Mouse (Mus musculus) limb, embryonic 12.5 days (tissue): ENCODE measurements around the gene Olfr524. TPM values are rescaled to one million over a fixed set of nuclear protein-coding genes. Genes with fewer than 3 reads are reported as not detected.

Source experiments
- ATAC-seq: fragments of 200-750 bp; cut with Nextera tagmentation; 2 replicates; pipeline ENCODE4 v1.8.0; 2017; ENCODE audit warnings: low read depth, moderate TSS enrichment; ENCODE audit not compliant: insufficient number of reproducible peaks, insufficient read depth, low FRiP score, low TSS enrichment
- H3K27ac ChIP-seq: fragments of 300-500 bp; sonication (generic); 2 replicates; pipeline ENCODE4 v1.5.1; 2016; ENCODE audit warnings: mild to moderate bottlenecking, moderate library complexity
- H3K27me3 ChIP-seq: fragments of 300-500 bp; sonication (generic); 2 replicates; pipeline ENCODE4 v1.6.1; 2016; ENCODE audit warnings: mild to moderate bottlenecking, moderate library complexity
- H3K36me3 ChIP-seq: fragments of 300-500 bp; sonication (generic); 2 replicates; pipeline ENCODE4 v1.6.1; 2016; ENCODE audit warnings: mild to moderate bottlenecking, moderate library complexity
- H3K4me1 ChIP-seq: fragments of 300-500 bp; sonication (generic); replicated peaks from 2 replicates; pipeline ENCODE4 v1.6.1; 2016
- H3K4me2 ChIP-seq: fragments of 300-500 bp; sonication (generic); 2 replicates; pipeline ENCODE4 v1.6.1; 2016; ENCODE audit warnings: mild to moderate bottlenecking, moderate library complexity
- H3K4me3 ChIP-seq: fragments of 300-500 bp; sonication (generic); replicated peaks from 2 replicates; pipeline ENCODE4 v1.5.1; 2016; ENCODE audit warnings: mild to moderate bottlenecking
- H3K9ac ChIP-seq: fragments of 300-500 bp; sonication (generic); replicated peaks from 2 replicates; pipeline ENCODE4 v1.6.1; 2016; ENCODE audit warnings: mild to moderate bottlenecking, moderate library complexity
- H3K9me3 ChIP-seq: fragments of 300-500 bp; sonication (generic); 2 replicates; pipeline ENCODE4 v1.6.1; 2016; ENCODE audit warnings: mild to moderate bottlenecking, moderate library complexity
- WGBS: fragments of 180-500 bp; shearing (Covaris S2); methylation state at CpG from one replicate; pipeline ENCODE4 v1.1.7; 2016; 5-methylcytosine and 5-hydroxymethylcytosine counted together
- polyA plus RNA-seq: library from polyadenylated mRNA; unstranded; fragments of >200 nt; fragmentation: Nextera tagmentation; extraction: Ambion mirVana; gene quantifications from 2 replicates; pipeline ENCODE4 v1.2.1, GENCODE M21; 2016

Gene Olfr524
- polyA plus RNA-seq, 1 experiment from 2014 or later, result not detected

- H3K4me3 ChIP-seq, result no peak overlapping the region
- H3K4me1 ChIP-seq, result no peaks in the 10 kb centered on the region
- no peak for ATAC-seq
- 0 out of 2 replicates have a peak, but pooled peaks cover 2% of the 10 kb centered on the region for H3K9me3 ChIP-seq
- H3K9ac ChIP-seq, result no peak overlapping the region
- H3K4me2 ChIP-seq, result no peak overlapping the region
- 61% methylated on average over 18 of the region's 18 CpGs for WGBS
- no peak overlapping the region for H3K27ac ChIP-seq
- no peaks in the 10 kb centered on the region for H3K36me3 ChIP-seq
- H3K27me3 ChIP-seq, result no peaks in the 10 kb centered on the region
Observed at GRCm38 (mm10) chr7:140186646-140187620, 18.8 kb downstream of the Olfr524 start.

GRCm38 (mm10) chr7:140184206-140184605 is 21.6 kb downstream of the Olfr524 start:
- Histone ChIP-seq H3K9me3 (no peaks in the 10 kb centered on the region), H3K9ac (no peak overlapping the region), H3K36me3 (no peaks in the 10 kb centered on the region), H3K27ac (no peak overlapping the region), H3K27me3 (no peaks in the 10 kb centered on the region), H3K4me3 (no peak overlapping the region), H3K4me2 (no peak overlapping the region), H3K4me1 (no peaks in the 10 kb centered on the region)
- WGBS, result 88% methylated on average over 4 of the region's 4 CpGs
- no peak for ATAC-seq

- Histone ChIP-seq H3K4me2 (no peak overlapping the region), H3K36me3 (no peaks in the 10 kb centered on the region), H3K27me3 (no peaks in the 10 kb centered on the region), H3K9ac (no peak overlapping the region), H3K4me1 (no peaks in the 10 kb centered on the region), H3K27ac (no peak overlapping the region), H3K4me3 (no peak overlapping the region), H3K9me3 (no peaks in the 10 kb centered on the region)
- ATAC-seq, result no peak
- WGBS, result 77% methylated on average over 2 of the region's 2 CpGs
Observed at GRCm38 (mm10) chr7:140180692-140181091, 25.1 kb downstream of the Olfr524 start.

DNA sequence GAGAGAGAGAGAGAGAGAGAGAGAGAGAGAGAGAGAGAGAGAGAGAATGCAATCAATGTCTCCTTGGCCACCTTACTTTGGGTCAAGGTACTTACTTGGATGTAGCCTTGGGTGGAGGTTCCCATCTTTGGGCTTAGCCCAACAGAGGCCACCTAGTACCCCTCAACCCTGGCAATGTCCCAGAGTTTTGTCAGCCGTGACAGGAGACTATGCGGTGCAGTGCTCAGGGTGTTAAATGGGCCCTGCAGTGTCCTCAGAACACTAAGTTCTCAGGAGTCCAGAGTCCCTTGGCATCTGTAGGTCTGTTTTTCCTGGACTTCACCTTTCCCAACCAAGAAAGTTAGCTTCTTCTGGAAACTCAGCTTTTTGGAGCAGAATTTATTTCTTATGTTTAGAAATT is 26.6 kb downstream of the Olfr524 start:
- no peak for ATAC-seq
- Histone ChIP-seq H3K27ac (no peak overlapping the region), H3K4me2 (no peak overlapping the region), H3K36me3 (no peaks in the 10 kb centered on the region), H3K9ac (no peak overlapping the region), H3K27me3 (no peaks in the 10 kb centered on the region), H3K4me1 (no peaks in the 10 kb centered on the region), H3K4me3 (no peak overlapping the region), H3K9me3 (no peaks in the 10 kb centered on the region)
- WGBS, result 94% methylated on average over 2 of the region's 2 CpGs

GRCm38 (mm10) chr7:140172936-140173335 is 32.8 kb downstream of the Olfr524 start, which contains the start of gene Olfr523:
TSS of gene Olfr523 (plus strand) at chr7:140173217.
- no peak within 1 kb of the TSS for H3K4me3 ChIP-seq
- WGBS, result 21% methylated on average over 1 of the region's 1 CpGs
- no peaks in the 10 kb centered on the region for H3K4me1 ChIP-seq
- no peak within 1 kb of the TSS for H3K4me2 ChIP-seq
- no peak within 1 kb of the TSS for H3K27ac ChIP-seq
- no peak for ATAC-seq
- H3K36me3 ChIP-seq, result no peaks in the 10 kb centered on the region
- H3K27me3 ChIP-seq, result no peaks in the 10 kb centered on the region
- no peaks in the 10 kb centered on the region for H3K9me3 ChIP-seq
- H3K9ac ChIP-seq, result no peak within 1 kb of the TSS

DNA sequence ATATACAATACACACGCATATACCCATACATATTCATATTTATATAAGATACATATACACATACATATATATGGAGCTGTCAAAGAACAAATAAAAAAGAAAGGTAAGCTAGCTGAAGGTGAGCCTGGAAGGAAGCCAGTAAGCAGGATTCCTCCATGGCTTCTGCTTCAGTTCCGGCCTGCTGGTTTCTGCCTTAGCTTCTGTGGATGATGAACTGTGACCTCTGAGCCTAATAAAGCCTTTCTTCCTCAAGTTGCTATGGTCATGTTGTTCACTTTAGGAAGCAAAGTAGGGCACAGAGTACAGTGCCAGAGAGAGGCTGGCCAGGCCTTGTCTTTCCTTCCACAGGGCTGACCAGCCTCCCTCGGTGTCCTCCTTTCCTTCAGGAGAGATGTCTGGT is 34.9 kb downstream of the Olfr524 start:
- WGBS, result 90% methylated on average over 3 of the region's 3 CpGs
- Histone ChIP-seq H3K9ac (no peak overlapping the region), H3K4me1 (no peaks in the 10 kb centered on the region), H3K27me3 (no peaks in the 10 kb centered on the region), H3K9me3 (no peaks in the 10 kb centered on the region), H3K4me3 (no peak overlapping the region), H3K27ac (no peak overlapping the region), H3K4me2 (no peak overlapping the region), H3K36me3 (no peaks in the 10 kb centered on the region)
- ATAC-seq, result no peak

DNA sequence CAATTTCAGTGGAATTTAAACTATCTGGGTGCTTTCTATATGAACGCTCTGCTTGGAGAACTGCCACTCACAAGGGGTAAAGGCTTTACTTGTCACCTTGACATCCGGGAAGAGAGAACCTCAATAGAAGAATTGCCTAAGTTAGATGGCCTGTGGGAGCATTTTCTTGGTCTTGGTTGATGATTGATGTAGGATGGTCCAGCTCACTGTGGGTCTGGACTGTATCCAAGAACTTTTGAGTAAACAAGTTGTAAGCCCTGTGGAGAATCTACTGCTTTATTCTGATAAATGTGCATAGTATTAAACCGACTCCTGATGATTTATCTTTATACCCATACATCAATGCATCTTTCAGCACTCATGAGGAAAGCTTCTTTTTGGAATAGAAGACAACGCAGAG is 36.4 kb downstream of the Olfr524 start:
- Histone ChIP-seq H3K9ac (no peak overlapping the region), H3K27ac (no peak overlapping the region), H3K9me3 (no peaks in the 10 kb centered on the region), H3K4me3 (no peak overlapping the region), H3K4me1 (no peaks in the 10 kb centered on the region), H3K4me2 (no peak overlapping the region), H3K27me3 (no peaks in the 10 kb centered on the region), H3K36me3 (no peaks in the 10 kb centered on the region)
- ATAC-seq, result no peak
- 83% methylated on average over 4 of the region's 4 CpGs for WGBS

- no peak overlapping the region for H3K4me3 ChIP-seq
- no peak for ATAC-seq
- WGBS, result 81% methylated on average over 1 of the region's 1 CpGs
Observed at GRCm38 (mm10) chr7:140167950-140168349, 37.8 kb downstream of the Olfr524 start.

GRCm38 (mm10) chr7:140164664-140165063 is 41.1 kb downstream of the Olfr524 start, which contains the start of gene Olfr522:
TSS of gene Olfr522 (minus strand) at chr7:140164764.
- no peak within 1 kb of the TSS for H3K9ac ChIP-seq
- 73% methylated on average over 7 of the region's 7 CpGs for WGBS
- H3K27ac ChIP-seq, result no peak within 1 kb of the TSS
- H3K4me3 ChIP-seq, result no peak within 1 kb of the TSS
- no peaks in the 10 kb centered on the region; the same call in 1 of the 2 replicates for H3K27me3 ChIP-seq
- no peaks in the 10 kb centered on the region for H3K4me1 ChIP-seq
- no peak for ATAC-seq
- no peak within 1 kb of the TSS for H3K4me2 ChIP-seq
- H3K9me3 ChIP-seq, result no peaks in the 10 kb centered on the region
- no peaks in the 10 kb centered on the region for H3K36me3 ChIP-seq

More at GRCm38 (mm10) chr7:140167950-140168349, 37.8 kb downstream of the Olfr524 start:
- Histone ChIP-seq H3K9me3 (no peaks in the 10 kb centered on the region), H3K4me1 (no peaks in the 10 kb centered on the region), H3K4me2 (no peak overlapping the region), H3K9ac (no peak overlapping the region), H3K27ac (no peak overlapping the region), H3K36me3 (no peaks in the 10 kb centered on the region), H3K27me3 (no peaks in the 10 kb centered on the region)

DNA sequence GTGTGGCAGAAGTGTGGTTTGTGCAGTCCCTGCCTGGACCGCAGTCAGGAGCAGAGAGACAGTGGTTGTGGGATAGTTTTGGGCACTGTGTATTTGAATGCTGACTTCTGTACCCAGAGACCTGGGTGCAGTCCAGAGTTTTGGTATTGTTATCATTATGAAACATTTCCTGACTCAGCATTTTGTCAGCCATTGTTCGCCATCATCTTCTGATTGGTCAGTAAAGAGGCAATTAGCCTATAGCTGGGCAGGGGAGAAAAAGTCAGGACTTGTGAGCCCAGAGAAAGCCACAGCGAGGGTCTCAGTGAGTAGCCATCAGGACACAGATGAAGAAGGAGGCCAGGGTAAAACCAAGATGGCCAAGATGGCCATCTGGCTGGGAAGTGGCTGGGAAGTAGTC is 45.4 kb downstream of the Olfr524 start:
- Histone ChIP-seq H3K4me1 (no peaks in the 10 kb centered on the region), H3K9ac (no peak overlapping the region), H3K4me2 (no peak overlapping the region), H3K27ac (no peak overlapping the region), H3K9me3 (no peaks in the 10 kb centered on the region), H3K27me3 (peaks cover 29% of the 10 kb centered on the region), H3K4me3 (no peak overlapping the region), H3K36me3 (no peaks in the 10 kb centered on the region)
- no peak for ATAC-seq
- 86% methylated on average over 3 of the region's 3 CpGs for WGBS

DNA sequence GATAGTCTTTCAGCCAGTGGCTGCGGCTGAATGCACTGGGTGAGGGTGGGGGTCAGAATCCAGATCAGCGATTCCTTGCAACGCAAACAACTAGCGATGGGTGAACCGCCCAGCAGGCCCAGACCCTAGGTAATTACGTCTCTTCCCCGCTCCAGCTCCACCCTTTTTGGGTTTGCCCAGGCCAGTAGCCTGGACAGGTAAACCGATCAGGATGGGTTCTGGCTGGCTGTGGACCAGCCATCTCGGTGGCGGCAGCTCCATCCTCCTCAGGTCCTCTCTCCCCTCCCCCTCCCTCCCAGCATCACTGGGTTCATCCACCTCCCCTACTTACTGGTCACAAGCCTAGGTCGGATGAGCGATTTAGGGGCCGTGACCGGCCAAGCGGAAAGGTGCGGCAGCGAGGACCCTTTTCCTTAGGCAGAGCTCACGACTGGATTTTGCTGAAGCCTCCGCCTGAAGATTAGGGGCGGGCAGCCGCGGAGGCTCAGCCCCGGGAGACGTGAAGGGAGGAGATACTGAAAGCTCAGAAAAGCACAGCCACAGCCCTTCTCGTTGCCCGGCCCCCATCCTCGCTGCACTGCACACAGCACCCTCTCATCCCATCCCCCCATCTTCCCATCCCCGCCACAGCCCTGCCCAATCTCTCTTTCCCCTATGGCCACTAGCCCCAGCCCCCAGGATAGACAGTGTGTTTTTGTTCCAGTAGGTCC is 51.4 kb downstream of the Olfr524 start, which contains the start of gene Sprn:
Gene Sprn (minus strand): TSS at position 660 of the 710 bp plus-strand sequence.
- WGBS, result 2% methylated on average over 28 of the region's 28 CpGs
- H3K27me3 ChIP-seq, result peaks cover 68% of the 10 kb centered on the region
- ATAC-seq, result peak; percentile 23; the same call in 1 of the 2 replicates
- peak within 1 kb of the TSS; percentile 53; the same call in 1 of the 2 replicates for H3K9ac ChIP-seq
- H3K4me1 ChIP-seq, result peaks cover 14% of the 10 kb centered on the region
- H3K4me3 ChIP-seq, result peak within 1 kb of the TSS; percentile 31
- H3K4me2 ChIP-seq, result peak within 1 kb of the TSS; percentile 49
- H3K36me3 ChIP-seq, result peaks cover 3% of the 10 kb centered on the region; the same call in 1 of the 2 replicates
- H3K9me3 ChIP-seq, result no peaks in the 10 kb centered on the region
- no peak within 1 kb of the TSS for H3K27ac ChIP-seq
